Mouse (Mus musculus) intestine, embryonic 14.5 days (tissue): ENCODE measurements around the gene Fam19a5. TPM values are rescaled to one million over a fixed set of nuclear protein-coding genes. Genes with fewer than 3 reads are reported as not detected.

Source experiments
- ATAC-seq: fragments of 200-750 bp; cut with Nextera tagmentation; replicated peaks from 2 replicates; pipeline ENCODE4 v1.8.0; 2017; ENCODE audit warnings: low read depth, moderate number of reproducible peaks, moderate TSS enrichment, moderate library complexity; ENCODE audit not compliant: low FRiP score, low TSS enrichment
- DNase-seq: peaks from one replicate; pipeline ENCODE4 v3.0.0-alpha.2; 2018; ENCODE audit warnings: low spot score
- H3K27ac ChIP-seq: fragments of 300-500 bp; sonication (generic); 2 replicates; pipeline ENCODE4 v1.5.1; 2014; ENCODE audit warnings: low read depth, mild to moderate bottlenecking, control low read depth
- H3K27me3 ChIP-seq: fragments of 300-500 bp; sonication (generic); replicated peaks from 2 replicates; pipeline ENCODE4 v1.6.1; 2014; ENCODE audit warnings: low read length, control low read depth; ENCODE audit not compliant: control insufficient read depth, insufficient read depth
- H3K36me3 ChIP-seq: fragments of 300-500 bp; sonication (generic); 2 replicates; pipeline ENCODE4 v1.6.1; 2014; ENCODE audit warnings: low read length, control low read depth; ENCODE audit not compliant: control insufficient read depth, insufficient read depth
- H3K4me1 ChIP-seq: fragments of 300-500 bp; sonication (generic); replicated peaks from 2 replicates; pipeline ENCODE4 v1.6.1; 2014; ENCODE audit warnings: low read length, control low read depth, mixed read lengths; ENCODE audit not compliant: control insufficient read depth, insufficient read depth
- H3K4me2 ChIP-seq: fragments of 300-500 bp; sonication (generic); 2 replicates; pipeline ENCODE4 v1.6.1; 2014; ENCODE audit warnings: low read length
- H3K4me3 ChIP-seq: fragments of 300-500 bp; sonication (generic); 2 replicates; pipeline ENCODE4 v1.5.1; 2014; ENCODE audit warnings: low read depth, low read length, control low read depth, mixed read lengths
- H3K9ac ChIP-seq: fragments of 300-500 bp; sonication (generic); 2 replicates; pipeline ENCODE4 v1.6.1; 2014; ENCODE audit warnings: mild to moderate bottlenecking, low read length
- H3K9me3 ChIP-seq: fragments of 300-500 bp; sonication (generic); 2 replicates; pipeline ENCODE4 v1.6.1; 2016; ENCODE audit warnings: low read length, control low read depth; ENCODE audit not compliant: control insufficient read depth
- WGBS: fragments of 180-500 bp; shearing (Covaris S2); extraction: QIAGEN DNeasy Blood & Tissue Kit; methylation state at CpG from one replicate; pipeline ENCODE4 v1.1.7; 2014; 5-methylcytosine and 5-hydroxymethylcytosine counted together
- polyA plus RNA-seq: library from polyadenylated mRNA; unstranded; fragments of >200 nt; fragmentation: Nextera tagmentation; extraction: Ambion mirVana; gene quantifications from 2 replicates; pipeline ENCODE4 v1.2.1, GENCODE M21; 2014

Gene Fam19a5
- polyA plus RNA-seq, 1 experiment from 2014 or later, result 3.7 TPM

DNA sequence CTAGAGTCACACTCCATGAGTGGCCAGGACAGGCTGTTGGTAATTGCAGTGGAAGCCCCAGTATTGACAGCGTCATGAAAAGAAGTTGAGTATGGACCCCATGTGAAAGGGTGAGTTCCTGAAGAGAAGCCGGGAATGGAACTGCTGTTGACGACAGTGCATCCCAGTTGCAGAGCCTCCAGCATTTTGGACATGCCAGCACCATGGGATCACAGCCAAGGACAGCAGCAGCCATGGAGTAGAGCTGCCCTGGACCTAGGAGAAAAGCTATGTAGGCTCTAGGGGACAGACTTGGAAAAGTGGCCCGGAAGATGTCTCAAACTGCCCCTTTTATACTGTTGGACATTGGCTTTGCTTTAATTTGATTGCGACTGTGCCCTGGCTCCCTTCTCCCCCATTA is 91.2 kb downstream of the Fam19a5 start:
- Histone ChIP-seq H3K9ac (no peak overlapping the region), H3K4me3 (no peak overlapping the region), H3K9me3 (no peaks in the 10 kb centered on the region), H3K4me1 (no peaks in the 10 kb centered on the region), H3K36me3 (no peaks in the 10 kb centered on the region), H3K27ac (no peak overlapping the region), H3K4me2 (no peak overlapping the region), H3K27me3 (no peaks in the 10 kb centered on the region)
- no peak for ATAC-seq
- DNase-seq, result no peak
- 97% methylated on average over 5 of the region's 5 CpGs for WGBS

DNA sequence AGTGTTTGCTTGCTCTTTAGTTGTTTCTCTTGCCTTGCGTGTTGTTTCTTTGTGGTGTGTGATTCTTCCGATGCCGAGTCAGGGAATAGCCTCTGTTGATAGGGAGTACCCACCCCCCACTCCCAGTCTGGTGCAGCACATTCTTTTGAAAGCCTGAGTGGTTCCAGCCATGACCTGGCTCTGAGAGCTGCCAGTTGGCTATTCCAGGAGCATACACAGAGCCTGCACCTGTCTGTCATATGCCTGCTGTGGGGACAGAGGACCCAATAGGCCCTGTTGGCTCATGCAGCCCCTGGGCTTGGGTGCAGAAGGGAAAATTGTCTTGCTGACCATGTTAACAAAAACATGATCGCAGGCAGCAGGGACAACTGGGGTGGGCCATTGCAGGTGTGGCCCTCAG is 92.3 kb downstream of the Fam19a5 start:
- Histone ChIP-seq H3K4me3 (no peak overlapping the region), H3K4me2 (no peak overlapping the region), H3K27ac (no peak overlapping the region), H3K9ac (no peak overlapping the region), H3K9me3 (no peaks in the 10 kb centered on the region), H3K27me3 (no peaks in the 10 kb centered on the region), H3K4me1 (no peaks in the 10 kb centered on the region), H3K36me3 (no peaks in the 10 kb centered on the region)
- DNase-seq, result no peak
- ATAC-seq, result no peak
- 85% methylated on average over 4 of the region's 4 CpGs for WGBS

DNA sequence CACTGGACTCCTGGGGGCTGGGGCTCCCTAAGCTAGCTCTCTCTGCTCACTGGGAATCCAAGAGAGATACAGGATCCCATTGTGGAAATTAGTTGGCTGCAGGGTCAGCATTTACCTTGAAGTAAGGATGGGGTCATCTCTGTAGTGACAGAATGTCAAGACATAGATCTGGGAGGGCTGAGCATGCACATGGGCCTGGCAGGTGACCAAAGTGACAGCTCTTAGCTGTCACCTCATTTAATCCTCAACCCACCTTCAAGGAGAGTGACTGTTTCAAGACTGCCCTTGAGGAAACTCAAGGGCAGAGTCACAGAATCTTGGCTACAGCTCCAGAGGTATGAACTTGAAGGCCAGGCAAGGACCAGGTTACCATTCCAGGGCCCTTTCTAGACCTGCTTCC is 93.1 kb downstream of the Fam19a5 start:
- DNase-seq, result no peak
- H3K27ac ChIP-seq, result no peak overlapping the region
- H3K4me3 ChIP-seq, result no peak overlapping the region
- H3K36me3 ChIP-seq, result no peaks in the 10 kb centered on the region
- H3K4me1 ChIP-seq, result no peaks in the 10 kb centered on the region
- no peak overlapping the region for H3K9ac ChIP-seq
- no peak for ATAC-seq
- no peak overlapping the region for H3K4me2 ChIP-seq
- H3K9me3 ChIP-seq, result no peaks in the 10 kb centered on the region
- H3K27me3 ChIP-seq, result no peaks in the 10 kb centered on the region

DNA sequence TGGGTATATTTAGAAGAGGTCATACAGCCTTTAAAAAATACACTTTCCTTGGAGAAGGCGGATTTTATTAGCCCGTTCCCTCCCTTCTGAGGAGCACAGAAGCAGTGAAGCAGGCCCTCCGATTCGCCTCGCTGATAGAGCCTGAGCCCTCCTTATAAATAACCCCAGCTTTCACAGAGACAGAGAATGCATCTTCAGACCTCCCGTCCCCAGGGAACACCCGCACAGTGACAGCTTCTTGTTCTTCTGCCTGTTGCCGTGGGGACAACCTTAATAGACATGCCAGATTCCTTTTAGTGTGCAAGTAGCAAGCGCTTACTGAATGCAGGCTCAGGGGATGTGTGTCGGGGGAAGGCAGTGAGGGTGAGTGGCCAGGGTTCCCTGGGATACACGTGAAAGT is 94.2 kb downstream of the Fam19a5 start:
- no peak for ATAC-seq
- 76% methylated on average over 11 of the region's 11 CpGs for WGBS
- H3K36me3 ChIP-seq, result no peaks in the 10 kb centered on the region

DNA sequence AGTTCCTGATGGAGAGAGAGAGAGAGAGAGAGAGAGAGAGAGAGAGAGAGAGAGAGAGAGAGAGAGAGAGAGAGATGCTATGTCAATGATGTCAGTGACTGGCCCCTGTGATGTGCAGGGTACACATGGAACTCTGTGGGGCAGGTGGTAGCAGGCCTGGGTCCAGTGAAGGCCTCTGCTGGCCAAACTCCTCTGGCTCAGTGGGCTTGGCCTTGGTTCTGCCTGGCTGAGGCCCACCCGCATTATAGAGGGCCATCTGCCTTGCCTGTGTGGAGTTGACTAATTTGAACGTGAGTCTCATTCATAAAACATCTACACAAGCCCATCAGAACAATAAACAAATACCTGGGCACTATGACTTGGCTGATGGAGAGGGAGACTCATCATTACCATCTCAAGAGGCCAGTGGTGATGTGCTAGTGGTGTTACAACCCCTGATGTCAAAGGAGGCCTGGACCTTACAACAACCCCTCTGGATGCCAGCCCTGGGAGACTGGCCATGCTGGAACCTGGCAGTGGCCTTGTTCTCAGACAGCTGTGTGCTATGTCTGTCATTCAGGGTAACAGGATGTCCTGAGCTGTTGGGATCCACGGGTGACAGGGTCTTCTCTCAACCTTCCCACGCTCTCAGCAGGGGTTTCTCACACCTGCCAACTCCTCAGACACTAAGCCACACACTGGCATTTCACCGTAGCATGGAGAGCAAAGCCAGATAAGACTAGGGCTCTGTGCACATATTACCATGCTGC is 102.4 kb downstream of the Fam19a5 start:
- WGBS, result 63% methylated on average over 5 of the region's 5 CpGs
- H3K36me3 ChIP-seq, result no peaks in the 10 kb centered on the region
- no peak overlapping the region for H3K9ac ChIP-seq
- ATAC-seq (no peak), DNase-seq (no peak)
- no peak overlapping the region for H3K4me2 ChIP-seq
- no peaks in the 10 kb centered on the region for H3K27me3 ChIP-seq
- H3K4me3 ChIP-seq, result no peak overlapping the region
- H3K9me3 ChIP-seq, result no peaks in the 10 kb centered on the region
- no peak overlapping the region for H3K27ac ChIP-seq
- no peaks in the 10 kb centered on the region for H3K4me1 ChIP-seq

More for the DNA sequence above, 94.2 kb downstream of the Fam19a5 start:
- DNase-seq, result no peak
- no peaks in the 10 kb centered on the region for H3K27me3 ChIP-seq
- H3K4me1 ChIP-seq, result no peaks in the 10 kb centered on the region
- no peak overlapping the region for H3K4me3 ChIP-seq
- no peak overlapping the region for H3K9ac ChIP-seq
- H3K4me2 ChIP-seq, result no peak overlapping the region
- H3K9me3 ChIP-seq, result no peaks in the 10 kb centered on the region
- no peak overlapping the region for H3K27ac ChIP-seq

DNA sequence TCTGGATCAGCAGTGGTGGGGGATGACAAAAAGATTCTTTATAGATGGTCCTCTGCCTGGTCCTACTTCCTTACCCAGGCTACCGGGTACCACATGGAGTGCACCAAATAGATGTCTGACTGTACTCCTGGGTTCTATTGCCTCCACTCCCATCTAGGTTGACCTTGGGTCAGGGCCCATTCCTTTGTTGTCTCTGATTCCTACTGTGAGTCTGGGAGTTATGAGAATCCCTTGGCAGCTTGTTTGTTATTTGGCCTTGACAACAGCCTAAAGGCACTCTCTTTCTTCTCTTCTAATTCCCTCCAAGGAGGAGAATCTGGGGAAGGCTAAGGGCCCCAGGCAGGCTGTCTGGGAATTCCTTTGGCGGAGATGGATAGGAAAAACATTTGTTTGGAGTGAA is 105.6 kb downstream of the Fam19a5 start:
- Histone ChIP-seq H3K36me3 (no peaks in the 10 kb centered on the region), H3K4me1 (no peaks in the 10 kb centered on the region), H3K27me3 (no peaks in the 10 kb centered on the region), H3K4me2 (no peak overlapping the region), H3K9me3 (no peaks in the 10 kb centered on the region), H3K27ac (no peak overlapping the region), H3K4me3 (no peak overlapping the region), H3K9ac (no peak overlapping the region)
- no peak for ATAC-seq
- no peak for DNase-seq
- 82% methylated on average over 2 of the region's 2 CpGs for WGBS

DNA sequence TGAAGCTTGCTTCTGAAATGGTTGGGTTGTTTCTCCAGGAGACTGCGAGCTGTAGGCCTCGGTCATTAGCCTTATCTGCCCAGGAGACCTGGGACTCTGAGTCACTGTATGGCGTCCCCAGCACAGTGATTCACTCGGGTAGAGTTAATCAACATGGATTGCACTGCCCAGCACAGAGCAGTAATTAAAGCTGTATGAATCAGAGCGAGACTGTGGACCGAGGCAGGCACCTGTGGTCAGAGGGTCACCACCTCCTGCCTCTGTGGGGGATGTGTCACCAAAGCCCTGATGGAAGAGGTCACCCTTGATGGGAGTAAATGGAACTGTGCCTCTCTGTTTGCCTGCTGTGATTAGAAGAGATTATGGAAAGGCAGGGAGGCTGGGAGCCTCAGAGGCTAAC is 110.5 kb downstream of the Fam19a5 start:
- Histone ChIP-seq H3K36me3 (no peaks in the 10 kb centered on the region), H3K4me3 (no peak overlapping the region), H3K27me3 (no peaks in the 10 kb centered on the region), H3K4me1 (no peaks in the 10 kb centered on the region), H3K27ac (no peak overlapping the region), H3K4me2 (no peak overlapping the region), H3K9me3 (no peaks in the 10 kb centered on the region), H3K9ac (no peak overlapping the region)
- DNase-seq (no peak), ATAC-seq (no peak)
- WGBS, result 65% methylated on average over 6 of the region's 6 CpGs

DNA sequence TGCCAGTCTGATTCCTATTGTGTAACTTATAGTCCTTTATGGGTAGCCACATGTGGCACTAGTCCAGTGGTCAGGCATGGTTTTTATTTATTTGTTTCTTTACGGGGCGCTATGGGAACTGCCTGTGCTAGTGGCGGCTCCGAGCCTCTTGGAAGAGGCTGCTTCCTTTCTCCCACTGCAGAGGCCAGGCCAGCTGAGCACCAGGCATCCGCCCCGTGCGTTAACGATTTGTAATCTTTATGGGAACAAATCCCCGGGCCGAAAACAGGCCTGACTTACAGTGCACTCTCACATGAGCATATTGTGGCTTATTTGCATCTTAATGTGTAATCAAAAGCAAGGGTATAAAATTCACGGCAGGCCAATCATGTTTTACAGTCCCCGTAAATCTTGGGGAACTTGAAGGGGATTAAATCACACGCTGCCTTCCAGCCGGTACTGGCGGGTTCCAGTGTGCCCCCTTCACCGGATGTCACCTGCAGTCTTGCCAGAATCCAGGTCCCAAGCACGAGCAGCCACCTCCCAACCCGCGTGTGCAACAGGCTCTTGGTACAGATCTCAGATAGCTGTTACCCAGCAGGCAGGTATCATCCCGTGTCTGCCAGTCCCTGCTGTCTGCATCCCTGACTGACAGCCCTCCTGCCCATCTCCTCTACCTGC is 112.5 kb downstream of the Fam19a5 start:
- Histone ChIP-seq H3K9ac (no peak overlapping the region), H3K36me3 (no peaks in the 10 kb centered on the region), H3K27ac (no peak overlapping the region), H3K4me1 (no peaks in the 10 kb centered on the region), H3K9me3 (no peaks in the 10 kb centered on the region), H3K4me3 (no peak overlapping the region), H3K4me2 (no peak overlapping the region), H3K27me3 (no peaks in the 10 kb centered on the region)
- WGBS, result 43% methylated on average over 20 of the region's 20 CpGs
- ATAC-seq (no peak), DNase-seq (no peak)

DNA sequence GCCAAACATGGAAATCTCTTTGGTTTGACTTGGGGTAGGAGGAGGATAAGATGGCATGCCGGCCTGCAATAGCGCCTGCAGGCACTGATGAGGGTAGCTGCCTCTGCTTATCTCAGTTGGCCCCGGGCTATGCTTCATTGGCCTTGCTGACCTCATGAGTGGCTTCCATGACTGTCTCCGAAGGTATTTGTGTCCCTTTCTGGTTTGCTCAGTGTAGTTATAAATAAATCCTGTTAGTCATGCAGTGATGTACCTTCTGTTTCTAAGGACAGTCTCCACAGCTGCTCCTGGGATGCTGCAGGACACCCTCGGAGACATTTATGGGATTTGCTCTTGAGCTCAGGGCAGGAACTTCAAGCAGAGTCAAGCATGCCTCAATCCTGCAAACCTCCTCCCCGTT is 115.6 kb downstream of the Fam19a5 start:
- H3K36me3 ChIP-seq, result no peaks in the 10 kb centered on the region
- H3K4me3 ChIP-seq, result no peak overlapping the region
- no peak overlapping the region for H3K9ac ChIP-seq
- H3K4me2 ChIP-seq, result no peak overlapping the region
- 88% methylated on average over 6 of the region's 6 CpGs for WGBS
- H3K27ac ChIP-seq, result no peak overlapping the region
- DNase-seq, result no peak
- H3K27me3 ChIP-seq, result no peaks in the 10 kb centered on the region
- no peaks in the 10 kb centered on the region for H3K9me3 ChIP-seq
- ATAC-seq, result no peak
- H3K4me1 ChIP-seq, result no peaks in the 10 kb centered on the region
